Mouse (Mus musculus): ENCODE data around the gene Pkp1. TPM values are rescaled to one million over a fixed set of nuclear protein-coding genes. Genes with fewer than 3 reads are reported as not detected.

The Pkp1 gene
- polyA plus RNA-seq (2011; ENCODE audit: insufficient read depth, insufficient read length, low replicate concordance, missing spikeins), result 0.32 TPM in 1 of 2 replicates, not detected in the other

- Histone ChIP-seq H3K4me3 (replicated peaks; ENCODE audit: control insufficient read depth, low read depth, low read length) (no peak within 1 kb of the TSS), H3K27ac (ENCODE audit: control insufficient read depth, insufficient read depth, low read depth, low read length, poor library complexity) (no peak within 1 kb of the TSS), H3K4me1 (ENCODE audit: control insufficient read depth, insufficient read depth, low read length) (no peaks in the 10 kb centered on the region)
- 4% methylated on average over 67 of the region's 67 CpGs for WGBS
- TF ChIP-seq POLR2A (IDR thresholded peaks at IDR 0.05; ENCODE audit: borderline replicate concordance, control insufficient read depth, low read depth, low read length) (no peak), CTCF (IDR thresholded peaks at IDR 0.05; ENCODE audit: control insufficient read depth, insufficient read depth, low read length) (no peak)
Observed at GRCm38 (mm10) chr1:135918644-135919407, at the start of gene Pkp1. Pkp1 (minus strand) TSS chr1:135919207.

GRCm38 (mm10) chr1:135967739-135968138, 48.7 kb upstream of the Pkp1 start:
- no peak for TF ChIP-seq POLR2A (IDR thresholded peaks at IDR 0.05; ENCODE audit: borderline replicate concordance, control insufficient read depth, low read depth, low read length)
- no peak for TF ChIP-seq CTCF (IDR thresholded peaks at IDR 0.05; ENCODE audit: control insufficient read depth, insufficient read depth, low read length)
- no peaks in the 10 kb centered on the region for H3K4me1 ChIP-seq (ENCODE audit: control insufficient read depth, insufficient read depth, low read length)
- no peak overlapping the region for H3K27ac ChIP-seq (ENCODE audit: control insufficient read depth, insufficient read depth, low read depth, low read length, poor library complexity)
- WGBS, result 63% methylated on average over 4 of the region's 4 CpGs
- H3K4me3 ChIP-seq (replicated peaks; ENCODE audit: control insufficient read depth, low read depth, low read length), result no peak overlapping the region

- Histone ChIP-seq H3K4me3 (replicated peaks; ENCODE audit: control insufficient read depth, low read depth, low read length) (no peak overlapping the region), H3K27ac (ENCODE audit: control insufficient read depth, insufficient read depth, low read depth, low read length, poor library complexity) (no peak overlapping the region), H3K4me1 (ENCODE audit: control insufficient read depth, insufficient read depth, low read length) (no peaks in the 10 kb centered on the region)
- WGBS, result 76% methylated on average over 11 of the region's 11 CpGs
- no peak for TF ChIP-seq POLR2A (IDR thresholded peaks at IDR 0.05; ENCODE audit: borderline replicate concordance, control insufficient read depth, low read depth, low read length)
Observed at GRCm38 (mm10) chr1:135964561-135964960, 45.6 kb upstream of the Pkp1 start.

- Histone ChIP-seq H3K4me1 (ENCODE audit: control insufficient read depth, insufficient read depth, low read length) (no peaks in the 10 kb centered on the region), H3K4me3 (replicated peaks; ENCODE audit: control insufficient read depth, low read depth, low read length) (no peak overlapping the region), H3K27ac (ENCODE audit: control insufficient read depth, insufficient read depth, low read depth, low read length, poor library complexity) (no peak overlapping the region)
- WGBS, result 33% methylated on average over 5 of the region's 5 CpGs
- TF ChIP-seq CTCF (IDR thresholded peaks at IDR 0.05; ENCODE audit: control insufficient read depth, insufficient read depth, low read length), result no peak
- no peak for TF ChIP-seq POLR2A (IDR thresholded peaks at IDR 0.05; ENCODE audit: borderline replicate concordance, control insufficient read depth, low read depth, low read length)
Observed at GRCm38 (mm10) chr1:135963177-135963576, 44.2 kb upstream of the Pkp1 start.

- H3K4me3 ChIP-seq (replicated peaks; ENCODE audit: control insufficient read depth, low read depth, low read length), result no peak overlapping the region
- no peaks in the 10 kb centered on the region for H3K4me1 ChIP-seq (ENCODE audit: control insufficient read depth, insufficient read depth, low read length)
- no peak for TF ChIP-seq CTCF (IDR thresholded peaks at IDR 0.05; ENCODE audit: control insufficient read depth, insufficient read depth, low read length)
- no peak for TF ChIP-seq POLR2A (IDR thresholded peaks at IDR 0.05; ENCODE audit: borderline replicate concordance, control insufficient read depth, low read depth, low read length)
- no peak overlapping the region for H3K27ac ChIP-seq (ENCODE audit: control insufficient read depth, insufficient read depth, low read depth, low read length, poor library complexity)
- 38% methylated on average over 4 of the region's 4 CpGs for WGBS
Observed at GRCm38 (mm10) chr1:135958483-135958882, 39.5 kb upstream of the Pkp1 start.

GRCm38 (mm10) chr1:135948871-135949270, 29.9 kb upstream of the Pkp1 start:
- 64% methylated on average over 2 of the region's 2 CpGs for WGBS
- no peak overlapping the region for H3K27ac ChIP-seq (ENCODE audit: control insufficient read depth, insufficient read depth, low read depth, low read length, poor library complexity)
- H3K4me3 ChIP-seq (replicated peaks; ENCODE audit: control insufficient read depth, low read depth, low read length), result no peak overlapping the region
- H3K4me1 ChIP-seq (ENCODE audit: control insufficient read depth, insufficient read depth, low read length), result no peaks in the 10 kb centered on the region
- TF ChIP-seq CTCF (IDR thresholded peaks at IDR 0.05; ENCODE audit: control insufficient read depth, insufficient read depth, low read length) (no peak), POLR2A (IDR thresholded peaks at IDR 0.05; ENCODE audit: borderline replicate concordance, control insufficient read depth, low read depth, low read length) (no peak)

- Histone ChIP-seq H3K4me1 (ENCODE audit: control insufficient read depth, insufficient read depth, low read length) (peaks cover 1% of the 10 kb centered on the region), H3K27ac (ENCODE audit: control insufficient read depth, insufficient read depth, low read depth, low read length, poor library complexity) (no peak overlapping the region), H3K4me3 (replicated peaks; ENCODE audit: control insufficient read depth, low read depth, low read length) (no peak overlapping the region)
- 39% methylated on average over 4 of the region's 4 CpGs for WGBS
- TF ChIP-seq CTCF (IDR thresholded peaks at IDR 0.05; ENCODE audit: control insufficient read depth, insufficient read depth, low read length) (no peak), POLR2A (IDR thresholded peaks at IDR 0.05; ENCODE audit: borderline replicate concordance, control insufficient read depth, low read depth, low read length) (no peak)
Observed at GRCm38 (mm10) chr1:135946247-135946646, 27.2 kb upstream of the Pkp1 start.

GRCm38 (mm10) chr1:135945711-135946110, 26.7 kb upstream of the Pkp1 start:
- WGBS, result 11% methylated on average over 7 of the region's 7 CpGs
- peaks cover 4% of the 10 kb centered on the region for H3K4me1 ChIP-seq (ENCODE audit: control insufficient read depth, insufficient read depth, low read length)
- H3K4me3 ChIP-seq (replicated peaks; ENCODE audit: control insufficient read depth, low read depth, low read length), result no peak overlapping the region
- TF ChIP-seq CTCF (IDR thresholded peaks at IDR 0.05; ENCODE audit: control insufficient read depth, insufficient read depth, low read length) (peak; percentile 78), POLR2A (IDR thresholded peaks at IDR 0.05; ENCODE audit: borderline replicate concordance, control insufficient read depth, low read depth, low read length) (no peak)
- H3K27ac ChIP-seq (ENCODE audit: control insufficient read depth, insufficient read depth, low read depth, low read length, poor library complexity), result no peak overlapping the region
